Mouse (Mus musculus) lung, adult 2 months (tissue): Measurements from ENCODE around the gene Tgif1. TPM values are rescaled to one million over a fixed set of nuclear protein-coding genes. Genes with fewer than 3 reads are reported as not detected.

Source experiments
- DNase-seq: peaks from one replicate; pipeline ENCODE4 v3.0.0; 2022
- H3K4me1 ChIP-seq: fragments of 200-500 bp; 2 replicates; pipeline ENCODE4 v1.6.1; 2011; ENCODE audit warnings: low read length; ENCODE audit not compliant: control insufficient read depth, insufficient read depth
- H3K4me3 ChIP-seq: fragments of 200-500 bp; replicated peaks from 2 replicates; pipeline ENCODE3; 2011; ENCODE audit warnings: low read depth, mild to moderate bottlenecking, control low read depth, low read length; ENCODE audit errors: extremely low read depth
- CTCF ChIP-seq: fragments of 200-500 bp; IDR thresholded peaks from 2 replicates; pipeline ENCODE4 v1.5.1; 2011; ENCODE audit warnings: mild to moderate bottlenecking, low read length, control low read depth; ENCODE audit not compliant: insufficient read depth
- POLR2A ChIP-seq: fragments of 200-500 bp; IDR thresholded peaks from 2 replicates; pipeline ENCODE4 v1.6.1; 2011; ENCODE audit warnings: low read depth, mild to moderate bottlenecking, control low read depth, low read length, borderline replicate concordance; ENCODE audit errors: extremely low read depth
- WGBS: fragments of 180-500 bp; shearing (Covaris S2); methylation state at CpG from one replicate; pipeline ENCODE4 v1.1.7; 2018; 5-methylcytosine and 5-hydroxymethylcytosine counted together
- polyA plus RNA-seq: library from polyadenylated mRNA; depleted of rRNA; stranded (reverse); fragments of >200 nt; gene quantifications from 2 replicates; pipeline ENCODE4 v1.2.3, GENCODE M21; 2012

Gene Tgif1
- polyA plus RNA-seq, 1 experiment = 25.2 TPM

GRCm38 (mm10) chr17:70817862-70818451 is 35.4 kb downstream of the Tgif1 start:
- H3K4me1 ChIP-seq = peaks cover 3% of the 10 kb centered on the region
- no peak for DNase-seq
- TF ChIP-seq CTCF (no peak), POLR2A (no peak)
- H3K4me3 ChIP-seq = no peak overlapping the region
- 8% methylated on average over 50 of the region's 51 CpGs for WGBS

GRCm38 (mm10) chr17:70815001-70815400 is 38.3 kb downstream of the Tgif1 start:
- 71% methylated on average over 8 of the region's 8 CpGs for WGBS
- Histone ChIP-seq H3K4me3 (no peak overlapping the region), H3K4me1 (peaks cover 3% of the 10 kb centered on the region)
- DNase-seq = no peak
- no peak for TF ChIP-seq CTCF
- no peak for TF ChIP-seq POLR2A

- 85% methylated on average over 5 of the region's 5 CpGs for WGBS
- Histone ChIP-seq H3K4me3 (no peak overlapping the region), H3K4me1 (no peaks in the 10 kb centered on the region)
- no peak for TF ChIP-seq POLR2A
- TF ChIP-seq CTCF = no peak
- DNase-seq = no peak
These were observed 42.6 kb downstream of the Tgif1 start for GRCm38 (mm10) chr17:70810795-70811194.

- TF ChIP-seq CTCF (no peak), POLR2A (no peak)
- 70% methylated on average over 3 of the region's 3 CpGs for WGBS
- H3K4me3 ChIP-seq = no peak overlapping the region
- H3K4me1 ChIP-seq = no peaks in the 10 kb centered on the region
- no peak for DNase-seq
These were observed 43.6 kb downstream of the Tgif1 start for GRCm38 (mm10) chr17:70809776-70810175.

GRCm38 (mm10) chr17:70808837-70809236 is 44.5 kb downstream of the Tgif1 start:
- 48% methylated on average over 14 of the region's 14 CpGs for WGBS
- Histone ChIP-seq H3K4me3 (no peak overlapping the region), H3K4me1 (no peaks in the 10 kb centered on the region)
- DNase-seq = no peak
- TF ChIP-seq CTCF (no peak), POLR2A (no peak)

DNA sequence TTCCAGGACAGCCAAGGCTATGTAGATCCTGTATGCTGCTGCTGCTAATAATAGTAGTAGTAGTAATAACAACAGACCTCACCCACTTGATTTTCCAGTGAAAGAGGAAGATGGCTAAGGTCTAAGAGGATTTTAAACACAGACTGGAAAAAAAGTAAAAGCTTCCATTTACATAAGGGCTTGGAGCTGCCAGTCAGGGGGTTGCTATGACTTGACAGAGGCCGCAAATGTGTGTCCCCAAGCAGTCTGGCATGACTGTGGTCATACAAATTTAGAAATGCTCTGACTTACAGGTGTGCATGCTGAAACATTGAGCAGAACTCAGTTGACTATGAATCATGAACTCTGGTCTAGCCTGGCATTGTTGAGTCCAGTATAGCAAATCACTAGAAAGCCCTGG is 45.5 kb downstream of the Tgif1 start:
- DNase-seq = no peak
- H3K4me3 ChIP-seq = no peak overlapping the region
- TF ChIP-seq POLR2A (no peak), CTCF (no peak)
- 90% methylated on average over 1 of the region's 1 CpGs for WGBS
- H3K4me1 ChIP-seq = no peaks in the 10 kb centered on the region

- TF ChIP-seq CTCF (no peak), POLR2A (no peak)
- no peak overlapping the region for H3K4me3 ChIP-seq
- DNase-seq = no peak
- no peaks in the 10 kb centered on the region for H3K4me1 ChIP-seq
- WGBS = 91% methylated on average over 2 of the region's 2 CpGs
These were observed 46.7 kb downstream of the Tgif1 start for GRCm38 (mm10) chr17:70806600-70806999.

GRCm38 (mm10) chr17:70805866-70806265 is 47.5 kb downstream of the Tgif1 start:
- DNase-seq = no peak
- H3K4me1 ChIP-seq = no peaks in the 10 kb centered on the region
- WGBS = 92% methylated on average over 9 of the region's 9 CpGs
- no peak overlapping the region for H3K4me3 ChIP-seq
- TF ChIP-seq POLR2A (no peak), CTCF (no peak)

DNA sequence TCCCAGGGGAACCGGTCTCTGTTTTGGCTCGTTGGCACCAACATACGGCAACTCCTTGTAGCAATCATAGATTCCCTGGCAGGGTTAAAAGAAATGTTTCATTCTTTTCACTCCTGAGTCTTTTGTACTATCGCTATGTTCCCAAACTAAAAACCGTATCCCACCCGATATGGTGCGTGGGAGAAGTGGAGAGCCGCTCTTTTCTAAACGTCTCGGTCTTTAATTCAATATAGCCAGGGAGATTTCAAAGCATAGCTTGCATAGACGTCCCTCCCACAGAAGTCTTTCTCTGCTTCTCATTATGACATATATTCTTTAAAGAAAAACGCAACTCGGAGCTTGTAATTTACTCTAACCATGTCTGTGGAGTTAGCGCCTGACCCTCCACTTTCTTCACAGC is 51.3 kb downstream of the Tgif1 start:
- no peak for DNase-seq
- Histone ChIP-seq H3K4me3 (no peak overlapping the region), H3K4me1 (no peaks in the 10 kb centered on the region)
- TF ChIP-seq POLR2A = no peak
- TF ChIP-seq CTCF = no peak
- WGBS = 87% methylated on average over 14 of the region's 14 CpGs

GRCm38 (mm10) chr17:70799266-70799665 is 54.1 kb downstream of the Tgif1 start:
- TF ChIP-seq POLR2A (no peak), CTCF (no peak)
- Histone ChIP-seq H3K4me3 (no peak overlapping the region), H3K4me1 (no peaks in the 10 kb centered on the region)
- 72% methylated on average over 4 of the region's 4 CpGs for WGBS
- DNase-seq = no peak

DNA sequence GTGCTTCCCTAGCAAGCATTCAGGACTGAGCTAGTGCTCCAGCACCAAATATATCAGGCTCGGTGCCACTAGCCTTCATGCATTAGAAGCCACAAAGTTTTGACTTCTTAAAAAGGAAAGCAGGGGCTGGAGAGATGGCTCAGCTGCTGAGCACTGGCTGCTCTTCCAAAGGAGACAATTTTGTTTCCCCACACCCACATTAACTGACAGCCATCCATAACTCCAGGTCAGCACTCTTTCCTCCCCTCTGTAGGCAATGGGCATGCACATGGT is 55.6 kb downstream of the Tgif1 start:
- Histone ChIP-seq H3K4me3 (no peak overlapping the region), H3K4me1 (no peaks in the 10 kb centered on the region)
- WGBS = 45% methylated on average over 1 of the region's 1 CpGs
- no peak for DNase-seq
- TF ChIP-seq CTCF (no peak), POLR2A (no peak)
